Mouse (Mus musculus) heart, postnatal 0 days (tissue): ENCODE results near the gene Tmem184b. TPM values are rescaled to one million over a fixed set of nuclear protein-coding genes. Genes with fewer than 3 reads are reported as not detected.

Experiments used
- ATAC-seq: fragments of 200-750 bp; cut with Nextera tagmentation; 2 replicates; pipeline ENCODE4 v1.8.0; 2017; ENCODE audit warnings: low read depth, moderate number of reproducible peaks, moderate library complexity; ENCODE audit not compliant: insufficient read depth
- DNase-seq: peaks from one replicate; pipeline ENCODE4 v3.0.0-alpha.2; 2016; ENCODE audit warnings: low spot score
- H3K27ac ChIP-seq: fragments of 300-500 bp; sonication (generic); 2 replicates; pipeline ENCODE4 v1.5.1; 2014; ENCODE audit warnings: low read depth, mild to moderate bottlenecking
- H3K27me3 ChIP-seq: fragments of 300-500 bp; sonication (generic); 2 replicates; pipeline ENCODE4 v1.6.1; 2014; ENCODE audit warnings: low read length, mixed read lengths; ENCODE audit not compliant: control insufficient read depth, insufficient read depth
- H3K36me3 ChIP-seq: fragments of 300-500 bp; sonication (generic); replicated peaks from 2 replicates; pipeline ENCODE4 v1.6.1; 2014; ENCODE audit warnings: low read length, mixed read lengths; ENCODE audit not compliant: control insufficient read depth, insufficient read depth
- H3K4me1 ChIP-seq: fragments of 300-500 bp; sonication (generic); 2 replicates; pipeline ENCODE4 v1.6.1; 2014; ENCODE audit warnings: antibody characterized with exemption; ENCODE audit not compliant: control insufficient read depth, insufficient read depth
- H3K4me2 ChIP-seq: fragments of 300-500 bp; sonication (generic); 2 replicates; pipeline ENCODE4 v1.6.1; 2014; ENCODE audit warnings: low read depth, mild to moderate bottlenecking, low read length, moderate library complexity
- H3K4me3 ChIP-seq: fragments of 300-500 bp; sonication (generic); 2 replicates; pipeline ENCODE4 v1.5.1; 2014; ENCODE audit warnings: low read depth, low read length
- H3K9ac ChIP-seq: fragments of 300-500 bp; sonication (generic); replicated peaks from 2 replicates; pipeline ENCODE4 v1.6.1; 2014; ENCODE audit warnings: low read depth, low read length, mixed read lengths
- H3K9me3 ChIP-seq: fragments of 300-500 bp; sonication (generic); replicated peaks from 2 replicates; pipeline ENCODE4 v1.6.1; 2016; ENCODE audit warnings: low read length; ENCODE audit not compliant: control insufficient read depth
- CTCF ChIP-seq: IDR thresholded peaks from 2 replicates; pipeline ENCODE4 v1.5.1; 2016; ENCODE audit warnings: antibody characterized with exemption, control low read depth, low read depth
- EP300 ChIP-seq: IDR thresholded peaks from 2 replicates; pipeline ENCODE4 v1.6.1; 2016; ENCODE audit warnings: antibody characterized with exemption, low read depth
- WGBS: fragments of 180-500 bp; shearing (Covaris S2); extraction: QIAGEN DNeasy Blood & Tissue Kit; methylation state at CpG from one replicate; pipeline ENCODE4 v1.1.7; 2014; 5-methylcytosine and 5-hydroxymethylcytosine counted together
- polyA plus RNA-seq: library from polyadenylated mRNA; unstranded; fragments of >200 nt; fragmentation: Nextera tagmentation; extraction: Ambion mirVana; gene quantifications from 2 replicates; pipeline ENCODE4 v1.2.1, GENCODE M21; 2015
- total RNA-seq: library from RNA; depleted of rRNA; stranded (reverse); fragments of >200 nt; gene quantifications from 2 replicates; pipeline ENCODE4 v1.2.3, GENCODE M21; 2014; ENCODE audit warnings: low replicate concordance

The Tmem184b gene
- total and polyA plus RNA-seq, 2 experiments from 2014 or later, result 31.8 to 70.6 TPM

DNA sequence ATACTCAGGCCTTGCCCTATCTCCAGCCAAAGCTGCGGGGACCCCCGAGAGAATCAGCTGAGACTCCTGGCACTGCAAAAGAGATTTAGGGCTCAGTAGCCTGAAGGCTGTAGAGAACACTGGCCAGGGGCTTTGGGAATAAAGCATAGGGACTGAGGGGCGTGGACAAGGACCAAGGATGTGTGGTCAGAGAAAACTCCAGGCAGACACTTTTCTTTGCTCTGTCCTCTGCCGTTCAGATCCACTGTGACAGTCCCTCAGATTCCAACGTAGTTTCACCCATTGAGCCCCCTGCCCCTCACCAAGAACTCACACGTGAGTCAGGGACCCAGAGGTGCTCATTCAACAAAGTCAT is 38.9 kb upstream of the Tmem184b start:
- Histone ChIP-seq H3K4me1 (peaks cover 54% of the 10 kb centered on the region), H3K9me3 (no peaks in the 10 kb centered on the region), H3K36me3 (peaks cover 10% of the 10 kb centered on the region), H3K27ac (peak overlapping the region; percentile 98), H3K4me3 (peak overlapping the region; percentile 98), H3K4me2 (peak overlapping the region; percentile 92), H3K9ac (peak overlapping the region; percentile 99), H3K27me3 (no peaks in the 10 kb centered on the region)
- DNase-seq, result no peak
- WGBS, result 8% methylated on average over 6 of the region's 6 CpGs
- TF ChIP-seq EP300 (no peak), CTCF (no peak)
- no peak for ATAC-seq

DNA sequence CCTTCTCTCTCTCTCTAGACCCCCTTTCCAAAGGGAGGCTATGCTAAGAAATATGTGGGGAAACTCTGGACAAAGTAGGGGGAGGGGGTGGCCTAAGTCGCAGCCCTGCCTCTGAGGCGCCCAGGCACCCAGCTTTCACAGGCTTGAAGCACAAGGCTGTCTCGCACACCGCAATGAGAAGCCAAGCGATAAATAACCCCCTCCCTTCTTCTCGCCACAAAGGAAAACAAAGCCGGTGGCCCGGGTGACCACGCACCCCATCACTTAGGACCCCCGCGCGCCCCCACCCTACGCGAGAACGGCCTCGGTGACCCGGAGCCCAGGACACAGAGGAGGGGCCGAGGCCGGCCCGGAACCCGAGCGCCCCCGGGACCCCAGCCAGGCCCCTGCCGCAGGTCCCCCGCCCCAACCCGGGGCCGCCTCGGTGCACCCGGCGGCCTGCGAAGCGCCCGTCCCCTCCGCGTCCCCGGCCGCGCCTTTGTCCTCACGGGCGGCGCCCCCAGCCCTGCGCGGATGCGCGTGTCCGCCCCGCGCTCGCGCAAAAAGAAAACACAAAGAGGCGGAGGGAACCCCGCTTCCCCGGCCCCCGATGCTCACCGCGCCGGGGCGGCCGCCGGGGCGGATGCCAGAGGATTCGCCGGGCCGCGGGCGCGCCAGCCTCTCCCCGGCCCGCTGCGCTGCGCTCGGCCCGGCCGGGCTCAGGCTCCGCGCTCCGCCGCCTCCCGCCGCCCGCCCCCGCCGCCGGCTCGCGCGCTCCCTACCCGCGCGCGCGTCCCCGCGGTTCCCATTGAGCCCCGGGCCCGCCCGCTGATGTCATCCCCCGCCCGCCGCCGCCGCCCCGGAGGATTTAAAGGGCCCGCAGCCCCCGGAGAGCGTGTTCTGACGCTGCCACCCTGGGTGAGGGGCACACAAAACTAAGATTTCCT is 38.2 kb upstream of the Tmem184b start:
- DNase-seq, result no peak
- Histone ChIP-seq H3K4me2 (peak overlapping the region; percentile 92), H3K4me1 (peaks cover 60% of the 10 kb centered on the region), H3K27ac (peak overlapping the region; percentile 98), H3K36me3 (peaks cover 12% of the 10 kb centered on the region), H3K9ac (peak overlapping the region; percentile 99), H3K4me3 (peak overlapping the region; percentile 98), H3K27me3 (no peaks in the 10 kb centered on the region), H3K9me3 (no peaks in the 10 kb centered on the region)
- TF ChIP-seq EP300 (no peak), CTCF (no peak)
- peak; percentile 67 for ATAC-seq
- WGBS, result under 1% methylated on average over 83 of the region's 107 CpGs

DNA sequence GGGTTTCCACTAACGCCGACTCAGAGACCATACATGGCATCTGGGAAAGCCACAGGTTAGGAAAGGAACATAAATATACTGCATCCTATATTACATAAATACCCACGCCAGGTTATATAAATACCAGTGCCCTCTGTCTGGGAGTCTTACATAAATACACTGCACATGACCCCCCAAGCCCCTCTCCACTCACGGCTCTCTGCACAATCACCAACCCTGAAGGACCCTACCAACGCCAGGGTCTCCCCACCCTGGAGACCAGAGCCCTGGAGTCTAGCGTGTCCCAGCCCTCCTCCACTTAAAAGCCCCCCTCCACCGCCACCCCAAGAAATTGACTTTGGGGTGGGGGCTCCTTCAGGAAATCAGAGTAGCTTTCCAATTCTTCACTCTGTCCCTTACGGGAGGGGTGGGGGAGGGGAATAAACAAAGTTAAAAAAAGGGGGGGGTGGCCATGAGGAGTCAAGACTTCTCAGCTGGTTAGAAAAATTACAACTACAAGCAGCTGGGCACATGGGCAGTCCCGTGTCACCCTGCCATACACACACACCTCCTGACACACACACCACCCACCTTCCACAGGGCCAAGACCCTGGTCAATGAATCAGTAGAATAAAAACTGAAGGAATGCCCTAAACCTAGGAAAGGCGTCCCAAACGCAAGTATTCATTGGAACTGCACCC is 37.4 kb upstream of the Tmem184b start:
- peaks cover 15% of the 10 kb centered on the region for H3K36me3 ChIP-seq
- ATAC-seq (no peak), DNase-seq (no peak)
- peaks cover 68% of the 10 kb centered on the region for H3K4me1 ChIP-seq
- H3K4me3 ChIP-seq, result peak overlapping the region; percentile 98
- no peaks in the 10 kb centered on the region for H3K9me3 ChIP-seq
- H3K27ac ChIP-seq, result peak overlapping the region; percentile 98
- no peak for TF ChIP-seq CTCF
- TF ChIP-seq EP300, result no peak
- H3K4me2 ChIP-seq, result peak overlapping the region; percentile 92
- 9% methylated on average over 11 of the region's 11 CpGs for WGBS
- H3K27me3 ChIP-seq, result no peaks in the 10 kb centered on the region
- H3K9ac ChIP-seq, result peak overlapping the region; percentile 99

DNA sequence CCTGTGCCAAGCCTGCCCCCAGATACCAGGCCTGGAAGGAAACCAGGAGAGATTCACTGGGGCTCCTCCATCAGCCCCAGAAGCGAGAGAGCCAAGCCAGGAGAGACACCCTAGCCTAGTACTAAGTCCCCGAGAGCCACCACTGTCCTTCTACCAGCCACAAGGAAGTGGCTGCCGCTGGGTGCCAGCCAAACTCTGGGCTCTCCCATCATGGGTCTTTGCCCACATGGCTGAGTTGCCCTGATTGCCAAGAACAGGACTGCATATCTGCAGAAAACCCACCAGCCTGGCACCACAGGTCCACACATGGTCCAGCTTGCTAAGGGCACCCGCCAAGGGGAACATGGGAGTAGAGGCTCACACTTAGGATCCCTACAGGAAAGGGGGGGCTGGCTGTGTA is 36.9 kb upstream of the Tmem184b start:
- Histone ChIP-seq H3K36me3 (peaks cover 15% of the 10 kb centered on the region), H3K4me3 (peak overlapping the region; percentile 98), H3K4me1 (peaks cover 74% of the 10 kb centered on the region), H3K27me3 (no peaks in the 10 kb centered on the region), H3K4me2 (peak overlapping the region; percentile 92), H3K27ac (peak overlapping the region; percentile 98; the same call in 1 of the 2 replicates), H3K9me3 (no peaks in the 10 kb centered on the region), H3K9ac (peak overlapping the region; percentile 99)
- TF ChIP-seq EP300 (no peak), CTCF (no peak)
- DNase-seq (no peak), ATAC-seq (no peak)
- 41% methylated on average over 4 of the region's 4 CpGs for WGBS

DNA sequence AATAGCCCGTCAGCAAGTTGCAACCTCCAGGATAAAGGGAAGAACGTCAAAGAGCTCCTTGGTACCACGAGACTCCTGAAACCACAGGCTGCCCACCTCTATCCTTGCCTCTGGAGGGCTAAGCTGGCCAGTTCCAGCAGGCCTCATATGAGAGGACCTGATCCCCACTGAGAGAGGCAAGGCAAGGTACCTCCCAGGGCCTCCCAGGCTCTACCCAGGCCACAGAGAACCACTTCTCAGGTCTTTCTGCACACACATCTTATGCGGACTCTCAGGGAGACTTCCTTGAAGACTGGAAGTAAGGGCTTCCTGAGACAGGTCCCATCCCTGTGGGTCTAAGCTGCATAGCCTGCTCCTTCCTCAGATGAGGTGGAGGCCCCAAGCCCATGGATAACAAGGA is 36.0 kb upstream of the Tmem184b start:
- H3K4me2 ChIP-seq, result peak overlapping the region; percentile 92
- 72% methylated on average over 4 of the region's 4 CpGs for WGBS
- no peak overlapping the region for H3K9ac ChIP-seq

More for the DNA sequence above, 36.0 kb upstream of the Tmem184b start:
- Histone ChIP-seq H3K9me3 (no peaks in the 10 kb centered on the region), H3K27me3 (no peaks in the 10 kb centered on the region), H3K36me3 (peaks cover 22% of the 10 kb centered on the region), H3K27ac (no peak overlapping the region), H3K4me3 (no peak overlapping the region), H3K4me1 (peaks cover 80% of the 10 kb centered on the region)
- TF ChIP-seq EP300, result no peak
- no peak for TF ChIP-seq CTCF
- ATAC-seq (no peak), DNase-seq (no peak)
